Mouse (Mus musculus) hindbrain, embryonic 13.5 days (tissue): ENCODE results near the gene Cux2. TPM values are rescaled to one million over a fixed set of nuclear protein-coding genes. Genes with fewer than 3 reads are reported as not detected.

ENCODE experiments used
- ATAC-seq: fragments of 200-750 bp; cut with Nextera tagmentation; 2 replicates; pipeline ENCODE4 v1.8.0; 2017; ENCODE audit warnings: moderate TSS enrichment; ENCODE audit not compliant: low FRiP score
- H3K27ac ChIP-seq: fragments of 300-500 bp; sonication (generic); 2 replicates; pipeline ENCODE4 v1.5.1; 2015; ENCODE audit warnings: inconsistent platforms, mild to moderate bottlenecking, moderate library complexity
- H3K27me3 ChIP-seq: fragments of 300-500 bp; sonication (generic); 2 replicates; pipeline ENCODE4 v1.6.1; 2015; ENCODE audit warnings: mild to moderate bottlenecking, inconsistent platforms
- H3K36me3 ChIP-seq: fragments of 300-500 bp; sonication (generic); 2 replicates; pipeline ENCODE4 v1.6.1; 2015; ENCODE audit warnings: mild to moderate bottlenecking, inconsistent platforms
- H3K4me1 ChIP-seq: fragments of 300-500 bp; sonication (generic); replicated peaks from 2 replicates; pipeline ENCODE4 v1.6.1; 2015; ENCODE audit warnings: inconsistent platforms
- H3K4me2 ChIP-seq: fragments of 300-500 bp; sonication (generic); 2 replicates; pipeline ENCODE4 v1.6.1; 2015; ENCODE audit warnings: inconsistent platforms, mild to moderate bottlenecking, moderate library complexity
- H3K4me3 ChIP-seq: fragments of 300-500 bp; sonication (generic); 2 replicates; pipeline ENCODE4 v1.5.1; 2015; ENCODE audit warnings: mild to moderate bottlenecking, inconsistent platforms
- H3K9ac ChIP-seq: fragments of 300-500 bp; sonication (generic); 2 replicates; pipeline ENCODE4 v1.6.1; 2015; ENCODE audit warnings: mild to moderate bottlenecking, inconsistent platforms
- H3K9me3 ChIP-seq: fragments of 300-500 bp; sonication (generic); 2 replicates; pipeline ENCODE4 v1.6.1; 2016; ENCODE audit warnings: inconsistent platforms
- WGBS: fragments of 180-500 bp; shearing (Covaris S2); methylation state at CpG from one replicate; pipeline ENCODE4 v1.1.7; 2015; 5-methylcytosine and 5-hydroxymethylcytosine counted together
- polyA plus RNA-seq: library from polyadenylated mRNA; unstranded; fragments of >200 nt; fragmentation: Nextera tagmentation; extraction: Ambion mirVana; gene quantifications from 2 replicates; pipeline ENCODE4 v1.2.1, GENCODE M21; 2015

Cux2 gene
- polyA plus RNA-seq, 1 experiment from 2014 or later: 29.1 TPM

DNA sequence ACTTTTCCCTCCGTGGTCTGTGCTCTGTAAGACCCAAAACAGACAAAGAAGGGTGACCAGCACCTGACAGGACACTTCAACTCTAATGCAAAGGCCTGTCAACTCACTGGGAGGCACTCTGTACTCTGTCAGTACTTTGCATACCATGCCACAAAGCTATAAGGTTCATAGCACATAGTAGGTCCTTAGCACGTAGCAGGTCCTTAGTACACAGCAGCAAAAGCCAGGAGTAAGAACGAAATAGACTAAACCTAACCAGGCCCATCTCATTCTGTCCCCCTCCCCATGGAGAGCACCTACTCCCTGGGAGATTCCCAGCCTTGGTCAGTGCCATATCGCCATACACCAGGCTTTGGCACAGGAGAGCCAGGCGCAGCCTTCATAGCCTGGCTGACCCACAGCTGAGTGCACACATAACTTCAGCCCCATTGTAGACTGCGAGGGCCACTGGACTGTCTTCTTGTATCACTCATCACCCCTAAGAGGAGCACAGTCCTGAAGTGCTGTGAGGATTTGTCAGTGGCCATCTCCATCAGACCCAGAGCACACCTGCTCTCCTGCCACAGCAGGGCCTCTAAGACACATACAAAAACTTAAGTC is 218.8 kb downstream of the Cux2 start:
- Histone ChIP-seq H3K4me2 (no peak overlapping the region), H3K9ac (no peak overlapping the region), H3K4me1 (peaks cover 64% of the 10 kb centered on the region), H3K9me3 (no peaks in the 10 kb centered on the region), H3K27ac (no peak overlapping the region), H3K4me3 (no peak overlapping the region), H3K27me3 (peaks cover 58% of the 10 kb centered on the region), H3K36me3 (no peaks in the 10 kb centered on the region)
- whole genome bisulfite sequencing: 87% methylated on average over 6 of the region's 6 CpGs
- no peak for ATAC-seq

DNA sequence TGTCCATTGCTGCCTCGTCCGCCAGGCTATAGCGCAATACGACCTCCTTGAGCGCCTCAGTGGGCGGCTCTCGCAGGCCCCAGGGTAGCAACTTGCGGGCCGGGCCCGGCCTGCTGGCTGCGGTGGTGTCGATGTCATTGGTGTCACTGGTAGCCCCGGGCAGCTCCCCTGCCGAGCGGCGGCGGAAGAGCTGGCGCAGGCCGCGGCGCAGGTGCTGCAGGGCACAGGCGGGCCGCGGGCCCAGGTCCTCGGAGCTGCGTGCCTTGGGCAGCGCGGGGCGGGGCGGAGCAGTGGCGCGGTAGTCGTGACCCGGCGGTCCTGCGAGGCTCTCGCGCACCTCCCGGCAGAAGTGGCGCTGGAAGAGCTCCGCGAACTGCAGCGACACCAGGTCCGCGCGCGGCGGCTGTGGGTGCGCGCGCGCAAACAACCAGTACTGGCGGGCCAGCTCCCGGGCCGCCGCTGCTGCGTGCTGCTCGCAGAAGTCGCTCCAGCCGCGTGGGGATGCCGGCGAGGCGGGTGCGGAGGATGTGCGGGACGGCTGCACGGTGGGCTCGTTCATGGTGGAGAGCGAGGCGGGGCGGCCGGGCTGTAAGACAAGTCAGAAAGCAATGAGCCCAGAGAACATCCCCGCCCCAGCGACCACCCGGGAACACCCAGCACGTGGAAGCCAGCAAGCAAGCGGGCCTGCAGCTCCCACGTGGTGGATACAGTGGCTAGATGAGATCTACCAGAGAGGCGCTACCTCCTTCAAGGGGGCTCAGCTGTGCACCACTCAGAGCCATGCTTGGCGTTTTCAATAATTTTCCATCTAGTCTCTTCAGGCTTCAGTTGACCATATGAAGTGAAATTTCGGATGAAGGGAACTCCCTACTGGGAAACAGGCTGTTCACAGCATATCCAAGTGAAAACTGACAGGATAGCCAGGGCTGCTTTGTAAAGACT is 221.1 kb downstream of the Cux2 start:
- H3K9me3 ChIP-seq: no peaks in the 10 kb centered on the region
- H3K4me1 ChIP-seq: peaks cover 40% of the 10 kb centered on the region
- peak overlapping the region; percentile 52 for H3K27ac ChIP-seq
- H3K36me3 ChIP-seq: peaks cover 11% of the 10 kb centered on the region; the same call in 1 of the 2 replicates
- H3K4me3 ChIP-seq: peak overlapping the region; percentile 45
- peak overlapping the region; percentile 94 for H3K4me2 ChIP-seq
- H3K27me3 ChIP-seq: peaks cover 39% of the 10 kb centered on the region
- peak overlapping the region; percentile 75 for H3K9ac ChIP-seq
- 5% methylated on average over 81 of the region's 82 CpGs for WGBS
- ATAC-seq: peak; percentile 51; the same call in 1 of the 2 replicates

DNA sequence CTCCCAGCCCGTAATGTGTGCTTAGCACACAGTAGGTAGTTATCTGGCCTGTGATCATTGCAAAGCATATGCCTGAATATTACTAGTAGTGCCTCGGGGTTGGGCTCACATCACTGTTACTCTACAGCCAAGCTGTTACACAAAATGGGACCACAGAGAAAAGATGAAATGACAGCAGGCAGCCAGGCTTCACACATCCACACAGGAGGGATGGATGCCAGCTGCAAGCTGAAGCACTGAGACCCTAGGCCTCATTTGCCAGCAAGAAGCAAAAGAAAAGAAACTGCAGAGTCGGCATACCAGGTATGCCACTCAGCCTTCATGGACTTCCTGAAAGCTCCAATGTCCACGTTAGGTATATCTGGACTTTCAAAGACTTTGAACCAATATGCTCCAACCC is 222.0 kb downstream of the Cux2 start:
- H3K9me3 ChIP-seq: no peaks in the 10 kb centered on the region
- peak overlapping the region; percentile 42; the same call in 1 of the 2 replicates for H3K27ac ChIP-seq
- WGBS: 78% methylated on average over 4 of the region's 4 CpGs
- peaks cover 37% of the 10 kb centered on the region for H3K4me1 ChIP-seq
- peaks cover 17% of the 10 kb centered on the region for H3K36me3 ChIP-seq
- H3K9ac ChIP-seq: no peak overlapping the region
- no peak for ATAC-seq
- H3K4me3 ChIP-seq: peak overlapping the region; percentile 45; the same call in 1 of the 2 replicates
- H3K27me3 ChIP-seq: peaks cover 36% of the 10 kb centered on the region
- H3K4me2 ChIP-seq: peak overlapping the region; percentile 94

DNA sequence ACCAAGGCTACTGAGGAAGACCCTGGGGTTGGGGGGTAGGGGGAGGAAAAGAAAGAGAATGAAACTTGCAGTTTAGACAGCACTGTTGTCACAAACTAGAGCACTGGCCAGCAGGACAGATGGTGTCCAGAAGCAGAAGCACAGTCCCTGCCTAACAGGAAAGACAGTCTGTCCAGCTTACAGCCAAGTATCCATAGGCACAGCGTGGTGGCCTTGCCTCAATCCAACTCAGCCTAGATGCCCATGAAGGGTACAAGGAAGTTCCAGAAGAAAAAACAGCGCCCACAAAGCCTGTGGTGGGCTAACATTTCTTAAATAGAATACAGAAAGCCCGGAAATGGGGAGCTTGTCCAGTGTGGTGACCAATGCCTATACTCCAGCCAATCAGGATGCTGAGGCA is 224.3 kb downstream of the Cux2 start:
- no peak overlapping the region for H3K9ac ChIP-seq
- H3K9me3 ChIP-seq: no peaks in the 10 kb centered on the region
- peaks cover 19% of the 10 kb centered on the region for H3K36me3 ChIP-seq
- WGBS: 96% methylated on average over 3 of the region's 3 CpGs
- no peak overlapping the region for H3K4me3 ChIP-seq
- no peak overlapping the region for H3K4me2 ChIP-seq
- no peak for ATAC-seq
- peaks cover 27% of the 10 kb centered on the region for H3K27me3 ChIP-seq
- no peak overlapping the region for H3K27ac ChIP-seq
- peaks cover 32% of the 10 kb centered on the region for H3K4me1 ChIP-seq

DNA sequence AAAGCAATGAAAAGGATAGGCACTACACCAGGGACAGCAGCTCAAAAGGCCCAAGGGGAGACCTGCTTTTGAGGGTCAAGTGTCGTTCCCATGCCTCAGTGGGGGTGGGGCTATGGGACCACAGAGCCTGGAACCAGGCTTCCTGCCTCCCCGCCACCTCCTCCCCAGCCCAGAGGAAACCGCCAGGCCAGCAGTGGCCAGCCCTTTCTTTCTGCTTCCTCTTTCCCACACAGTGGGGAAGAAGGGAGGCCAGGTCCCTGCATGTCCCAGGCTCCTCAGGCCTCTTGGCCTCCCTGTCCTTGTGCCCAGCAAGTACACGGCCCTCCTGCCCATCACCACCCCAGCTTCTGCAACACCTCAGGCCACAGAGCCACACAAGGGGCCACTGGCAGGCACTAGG is 225.8 kb downstream of the Cux2 start:
- Histone ChIP-seq H3K4me3 (no peak overlapping the region), H3K36me3 (peaks cover 31% of the 10 kb centered on the region), H3K9ac (0 out of 2 replicates have a peak overlapping the region, but pooled peaks have one; percentile 3), H3K4me1 (peaks cover 24% of the 10 kb centered on the region), H3K9me3 (no peaks in the 10 kb centered on the region), H3K27me3 (peaks cover 15% of the 10 kb centered on the region), H3K27ac (peak overlapping the region; percentile 45; the same call in 1 of the 2 replicates), H3K4me2 (no peak overlapping the region)
- WGBS: 60% methylated on average over 4 of the region's 4 CpGs
- no peak for ATAC-seq

DNA sequence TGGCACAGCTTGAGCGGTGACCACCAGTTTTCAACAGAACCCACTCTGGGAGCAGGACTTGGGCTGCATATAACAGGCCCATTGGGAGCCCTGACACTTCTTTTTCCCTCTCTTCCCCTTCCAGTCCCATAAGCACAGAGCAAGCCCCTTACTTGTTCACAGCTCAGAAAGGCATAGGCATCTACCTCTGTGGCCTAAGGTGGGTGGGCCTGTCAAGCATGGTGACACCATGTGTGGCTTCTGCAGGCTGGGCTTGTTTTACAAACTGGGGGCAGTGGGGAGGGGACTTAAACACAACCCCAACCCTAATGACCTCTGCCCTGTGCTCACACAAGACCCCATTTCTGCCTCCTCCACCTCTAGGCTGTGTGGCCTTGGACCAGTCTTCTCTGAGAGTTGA is 226.2 kb downstream of the Cux2 start:
- no peak overlapping the region for H3K27ac ChIP-seq
- no peak overlapping the region for H3K4me3 ChIP-seq
- no peaks in the 10 kb centered on the region for H3K9me3 ChIP-seq
- H3K4me1 ChIP-seq: peaks cover 20% of the 10 kb centered on the region
- ATAC-seq: no peak
- H3K9ac ChIP-seq: no peak overlapping the region
- no peak overlapping the region for H3K4me2 ChIP-seq
- H3K36me3 ChIP-seq: peaks cover 36% of the 10 kb centered on the region
- 100% methylated on average over 1 of the region's 1 CpGs for WGBS
- peaks cover 15% of the 10 kb centered on the region for H3K27me3 ChIP-seq

DNA sequence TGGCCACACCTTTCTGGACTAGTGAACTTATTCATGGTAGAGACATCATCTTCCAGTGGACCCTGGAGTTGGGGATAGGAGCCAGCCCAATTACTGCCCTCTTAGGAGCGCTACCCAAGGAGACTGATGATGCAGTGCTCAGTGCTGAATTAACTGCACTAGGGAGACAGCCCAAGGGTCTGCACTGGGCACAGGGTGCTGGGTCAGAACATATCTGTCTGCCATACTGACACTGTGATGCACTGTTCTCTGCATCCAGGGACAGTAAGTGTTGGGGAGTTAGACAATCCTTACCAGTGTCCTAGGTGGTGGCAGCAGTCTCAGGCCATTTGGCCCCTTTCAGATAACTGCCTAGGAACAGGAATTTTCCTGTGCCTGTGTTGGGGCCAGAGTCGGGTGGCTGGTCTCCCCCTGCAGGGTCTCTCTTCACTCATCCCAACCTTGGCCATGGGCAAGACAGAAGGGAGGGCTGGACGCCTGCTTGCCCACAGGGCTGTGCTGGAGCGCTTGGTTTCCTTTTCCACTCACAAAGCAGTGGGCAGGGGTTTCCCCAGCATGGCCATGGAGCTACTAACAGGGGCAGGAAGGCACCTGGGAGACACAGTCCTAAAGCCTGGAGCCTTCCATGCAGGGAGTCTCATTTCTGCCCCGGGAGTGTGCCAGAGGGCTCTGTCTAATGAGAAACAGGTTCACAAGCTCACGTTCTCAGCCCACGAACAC is 227.0 kb downstream of the Cux2 start:
- H3K4me2 ChIP-seq: no peak overlapping the region
- H3K36me3 ChIP-seq: peaks cover 43% of the 10 kb centered on the region
- no peak overlapping the region for H3K9ac ChIP-seq
- H3K9me3 ChIP-seq: no peaks in the 10 kb centered on the region
- 80% methylated on average over 7 of the region's 7 CpGs for WGBS
- no peak for ATAC-seq
- H3K4me1 ChIP-seq: peaks cover 13% of the 10 kb centered on the region
- no peak overlapping the region for H3K4me3 ChIP-seq
- peak overlapping the region; percentile 19; the same call in 1 of the 2 replicates for H3K27ac ChIP-seq
- peaks cover 7% of the 10 kb centered on the region for H3K27me3 ChIP-seq

DNA sequence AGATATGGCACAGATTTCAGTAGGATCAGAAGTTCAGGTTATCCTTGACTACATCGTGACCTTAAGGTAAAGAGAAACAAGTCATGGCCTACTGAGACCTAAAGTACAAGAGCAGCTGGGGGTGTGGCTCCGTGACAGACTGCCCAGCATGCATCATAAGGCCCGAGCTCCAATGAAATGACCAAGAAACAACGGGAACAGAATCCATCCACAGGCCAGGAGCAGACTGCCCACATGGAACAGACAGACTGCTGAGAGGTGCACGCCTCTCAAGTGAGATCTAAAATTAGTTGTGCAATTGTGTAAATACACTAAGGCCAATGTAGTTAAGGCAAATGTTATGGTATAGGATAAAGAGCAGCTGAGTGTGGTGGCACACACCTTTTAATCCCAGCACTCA is 228.3 kb downstream of the Cux2 start:
- H3K4me2 ChIP-seq: no peak overlapping the region
- H3K36me3 ChIP-seq: peaks cover 57% of the 10 kb centered on the region
- 0 out of 2 replicates have a peak, but pooled peaks cover 5% of the 10 kb centered on the region for H3K4me1 ChIP-seq
- no peaks in the 10 kb centered on the region for H3K9me3 ChIP-seq
- no peak overlapping the region for H3K4me3 ChIP-seq
- 80% methylated on average over 5 of the region's 5 CpGs for WGBS
- ATAC-seq: no peak
- H3K9ac ChIP-seq: no peak overlapping the region
- H3K27me3 ChIP-seq: no peaks in the 10 kb centered on the region
- H3K27ac ChIP-seq: no peak overlapping the region

DNA sequence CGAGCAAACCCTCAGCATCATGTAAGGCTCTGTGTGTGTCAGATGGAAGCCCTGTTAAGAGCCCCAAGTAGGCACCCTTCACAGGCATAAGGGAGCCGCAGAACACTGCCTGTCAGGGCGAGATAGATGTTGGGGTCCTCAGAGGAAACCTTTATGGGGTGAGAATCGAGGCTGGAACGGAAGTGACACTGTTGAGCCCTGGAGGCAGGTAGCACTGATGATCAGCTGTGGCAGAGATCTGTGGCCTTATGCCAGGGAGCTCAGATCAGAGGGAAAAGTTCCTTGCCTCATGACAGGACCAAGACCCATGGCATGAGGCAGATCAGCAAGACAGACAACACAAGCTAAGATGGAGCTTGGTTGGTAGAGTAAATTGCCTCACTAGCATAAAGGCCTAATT is 228.8 kb downstream of the Cux2 start:
- ATAC-seq: no peak

DNA sequence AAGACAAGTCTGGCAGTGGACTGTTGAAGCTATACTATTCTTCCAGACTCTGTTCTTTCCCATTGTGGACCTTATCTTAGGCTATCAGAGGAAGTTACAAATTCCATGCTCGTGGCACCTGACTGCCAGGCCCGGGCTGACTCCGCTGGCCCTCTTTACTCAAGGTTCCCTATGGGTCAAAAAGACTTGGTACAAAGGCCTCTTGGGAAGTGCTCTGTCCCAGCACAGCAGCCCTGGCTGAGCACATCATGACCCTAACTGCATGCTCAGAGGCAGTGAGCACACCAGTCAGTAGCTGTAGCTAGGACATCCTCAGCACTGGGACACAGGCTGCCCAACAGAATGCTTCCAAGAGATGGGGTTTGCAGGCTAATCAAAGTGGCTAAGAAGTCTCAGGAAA is 229.2 kb downstream of the Cux2 start:
- ATAC-seq: no peak
- no peak overlapping the region for H3K27ac ChIP-seq
- WGBS: 96% methylated on average over 3 of the region's 3 CpGs
- no peak overlapping the region for H3K9ac ChIP-seq
- H3K4me2 ChIP-seq: no peak overlapping the region
- H3K36me3 ChIP-seq: peaks cover 66% of the 10 kb centered on the region
- 0 out of 2 replicates have a peak, but pooled peaks cover 5% of the 10 kb centered on the region for H3K4me1 ChIP-seq
- H3K27me3 ChIP-seq: no peaks in the 10 kb centered on the region
- no peaks in the 10 kb centered on the region for H3K9me3 ChIP-seq
- no peak overlapping the region for H3K4me3 ChIP-seq

More for the DNA sequence above, 228.8 kb downstream of the Cux2 start:
- H3K36me3 ChIP-seq: peaks cover 61% of the 10 kb centered on the region
- H3K27me3 ChIP-seq: no peaks in the 10 kb centered on the region
- no peaks in the 10 kb centered on the region for H3K9me3 ChIP-seq
- no peak overlapping the region for H3K4me2 ChIP-seq
- H3K27ac ChIP-seq: no peak overlapping the region
- H3K4me3 ChIP-seq: no peak overlapping the region
- 86% methylated on average over 5 of the region's 5 CpGs for WGBS
- no peak overlapping the region for H3K9ac ChIP-seq
- 0 out of 2 replicates have a peak, but pooled peaks cover 5% of the 10 kb centered on the region for H3K4me1 ChIP-seq

DNA sequence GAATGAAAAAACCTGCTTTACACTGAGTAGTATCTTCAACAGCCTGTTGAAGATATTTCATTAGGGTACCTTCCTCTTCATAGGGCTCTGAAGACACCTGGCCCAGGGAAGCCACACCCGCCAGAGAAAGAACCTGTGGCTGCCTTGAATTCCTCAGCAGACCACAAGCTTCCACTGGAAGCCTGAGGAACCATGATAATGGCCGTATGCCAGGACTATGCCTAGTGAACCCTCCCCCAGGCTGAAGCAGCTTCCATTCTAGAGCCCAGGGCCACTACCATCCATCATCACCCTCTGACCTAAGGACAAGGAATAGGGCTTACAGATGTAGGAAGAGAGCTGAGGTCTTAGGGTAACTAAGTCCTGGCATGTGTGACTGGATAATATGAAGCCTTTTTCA is 229.7 kb downstream of the Cux2 start:
- no peak overlapping the region for H3K27ac ChIP-seq
- H3K9ac ChIP-seq: no peak overlapping the region
- H3K4me2 ChIP-seq: no peak overlapping the region
- no peak overlapping the region for H3K4me3 ChIP-seq
- no peak for ATAC-seq
- H3K9me3 ChIP-seq: no peaks in the 10 kb centered on the region
- H3K4me1 ChIP-seq: 0 out of 2 replicates have a peak, but pooled peaks cover 5% of the 10 kb centered on the region
- H3K27me3 ChIP-seq: no peaks in the 10 kb centered on the region
- WGBS: 86% methylated on average over 2 of the region's 2 CpGs
- peaks cover 65% of the 10 kb centered on the region for H3K36me3 ChIP-seq

DNA sequence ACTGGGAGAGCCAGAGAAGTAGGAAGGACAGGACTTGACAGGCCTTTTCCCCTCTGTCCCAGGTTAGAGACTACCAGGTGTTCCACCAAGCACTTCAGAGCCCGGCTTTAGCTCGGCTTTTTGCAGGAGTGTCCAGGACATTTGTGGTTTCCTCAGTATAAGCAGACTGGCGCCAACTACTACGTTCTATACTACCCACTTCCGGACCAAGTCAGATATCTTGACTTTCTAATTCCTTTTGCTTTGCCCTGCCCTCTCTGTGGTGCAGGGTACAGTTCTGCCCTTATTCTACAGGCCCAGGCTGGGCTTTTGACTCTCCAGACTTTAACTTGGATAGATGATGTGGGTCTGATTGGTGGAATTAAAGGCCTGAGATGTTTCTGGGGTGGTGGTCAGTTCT is 230.3 kb downstream of the Cux2 start:
- Histone ChIP-seq H3K9ac (no peak overlapping the region), H3K9me3 (no peaks in the 10 kb centered on the region), H3K27ac (no peak overlapping the region), H3K27me3 (no peaks in the 10 kb centered on the region), H3K4me3 (no peak overlapping the region), H3K4me2 (no peak overlapping the region), H3K36me3 (peaks cover 68% of the 10 kb centered on the region), H3K4me1 (0 out of 2 replicates have a peak, but pooled peaks cover 5% of the 10 kb centered on the region)
- no peak for ATAC-seq
- WGBS: 93% methylated on average over 5 of the region's 5 CpGs
